Mouse (Mus musculus) CD4-positive, CD25-positive, alpha-beta regulatory T cell, adult 4 months (primary cell): ENCODE data around the gene Adamts2. TPM values are rescaled to one million over a fixed set of nuclear protein-coding genes. Genes with fewer than 3 reads are reported as not detected.

ENCODE experiments used
- ATAC-seq: one replicate; pipeline ENCODE4 v1.8.0; 2017
- polyA plus RNA-seq, 2 experiments: library from polyadenylated mRNA; unstranded; fragments of 100-300 nt; shearing (Covaris generic); gene quantifications; one replicate each; pipeline ENCODE4 v1.2.1; 2017

Gene Adamts2
- not detected for polyA plus RNA-seq

DNA sequence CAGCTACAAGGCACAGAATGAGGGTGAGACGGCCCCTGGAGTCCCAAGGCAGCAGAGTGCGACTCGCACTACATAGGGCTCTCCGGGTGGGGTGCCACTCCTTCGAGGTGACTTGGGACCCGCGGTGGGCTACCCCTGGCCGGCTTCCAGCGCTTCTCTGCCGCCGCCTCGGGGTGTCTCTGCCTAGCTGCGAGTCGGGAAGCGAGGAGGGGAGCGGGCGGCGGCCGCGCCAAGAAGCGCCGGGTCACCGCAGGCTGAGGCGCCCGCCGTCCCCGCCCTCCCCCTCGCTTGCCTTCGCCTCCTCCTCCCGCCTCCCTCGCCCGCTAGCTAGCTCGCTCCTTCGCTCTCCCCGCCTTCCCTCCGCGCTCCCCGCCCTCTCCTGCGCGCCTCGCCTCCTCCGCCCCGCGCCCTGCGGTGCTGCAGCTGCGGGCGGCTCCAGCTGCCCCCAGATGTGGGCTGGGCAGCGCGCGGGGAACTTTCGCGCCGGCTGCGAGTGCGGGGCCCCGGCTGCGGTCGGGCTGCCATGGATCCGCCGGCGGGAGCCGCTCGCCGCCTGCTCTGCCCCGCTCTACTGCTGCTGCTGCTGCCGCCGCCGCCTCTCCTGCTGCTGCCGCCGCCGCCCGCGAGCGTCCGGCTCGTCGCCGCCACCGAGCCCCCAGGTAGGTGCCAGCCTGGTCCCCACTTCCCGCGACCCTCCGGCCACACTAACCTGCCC, at the start of gene Adamts2:
Adamts2 (plus strand) TSS at position 444 of the 715 bp plus-strand sequence.
- ATAC-seq = no peak

- no peak for ATAC-seq
These were observed 44.8 kb upstream of the Adamts2 start for GRCm38 (mm10) chr11:50557064-50557463.

- ATAC-seq = no peak
These were observed 42.8 kb upstream of the Adamts2 start for GRCm38 (mm10) chr11:50559108-50559507.

- no peak for ATAC-seq
These were observed 36.2 kb upstream of the Adamts2 start for GRCm38 (mm10) chr11:50565466-50566211.

DNA sequence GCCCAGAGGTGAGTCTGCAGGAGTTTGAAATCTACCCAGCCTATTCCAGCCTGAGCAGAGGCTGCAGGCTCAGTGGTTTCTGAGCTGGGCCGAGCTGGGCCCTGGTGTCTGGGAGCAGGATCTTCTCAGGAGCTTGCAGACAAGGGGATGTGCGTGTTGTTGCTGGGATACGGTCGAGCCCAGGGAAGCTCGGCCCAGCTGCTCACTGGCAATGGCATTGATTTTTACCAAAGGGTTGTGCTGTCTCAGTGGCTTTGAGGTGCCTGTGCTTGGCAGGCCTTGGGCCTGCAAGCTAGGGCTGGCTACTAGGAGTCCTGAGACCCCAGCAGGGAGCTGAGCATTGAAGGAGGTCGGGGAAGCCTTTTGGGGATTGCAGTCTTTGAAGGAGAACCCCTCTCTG, 30.4 kb upstream of the Adamts2 start:
- no peak for ATAC-seq

DNA sequence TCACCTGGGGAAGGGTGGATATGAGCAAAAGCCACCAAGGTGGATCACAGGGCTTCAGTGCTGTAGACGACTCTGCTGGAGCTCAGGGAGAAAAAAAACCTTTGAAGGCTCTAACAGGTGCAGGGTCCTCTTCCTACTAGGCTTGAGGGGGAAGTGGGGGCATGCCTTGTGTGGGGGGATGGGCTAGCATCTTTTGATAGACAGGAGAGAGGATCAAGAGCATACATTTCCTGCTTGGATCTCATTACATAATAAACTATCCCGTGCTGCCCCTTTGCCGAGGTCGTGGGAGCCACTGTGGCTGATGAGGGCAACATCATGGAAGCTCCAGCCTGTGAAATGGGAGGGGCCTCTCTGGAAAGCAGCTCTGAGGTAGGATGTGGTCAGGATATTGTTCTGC, 25.4 kb upstream of the Adamts2 start:
- ATAC-seq = no peak

DNA sequence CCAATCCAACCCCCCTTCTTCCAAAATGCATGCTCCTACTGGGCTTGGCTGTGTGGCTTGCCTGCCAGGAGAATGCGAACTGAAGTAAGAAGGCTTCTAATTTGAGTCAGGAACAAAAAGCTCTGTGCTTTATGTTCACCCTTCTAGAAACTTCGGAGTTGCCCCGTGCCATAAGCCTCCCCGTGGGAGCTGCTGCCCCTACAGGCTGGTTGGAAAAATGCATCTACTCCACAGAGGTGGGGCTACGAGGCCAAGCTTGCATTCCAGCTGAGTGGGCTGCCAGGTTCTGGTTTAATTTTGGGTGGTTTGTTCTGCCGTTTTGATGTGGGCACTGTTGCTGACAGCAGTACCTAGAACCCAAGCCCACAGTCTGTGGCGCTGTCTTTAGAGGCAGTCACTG, 14.9 kb upstream of the Adamts2 start:
- no peak for ATAC-seq

DNA sequence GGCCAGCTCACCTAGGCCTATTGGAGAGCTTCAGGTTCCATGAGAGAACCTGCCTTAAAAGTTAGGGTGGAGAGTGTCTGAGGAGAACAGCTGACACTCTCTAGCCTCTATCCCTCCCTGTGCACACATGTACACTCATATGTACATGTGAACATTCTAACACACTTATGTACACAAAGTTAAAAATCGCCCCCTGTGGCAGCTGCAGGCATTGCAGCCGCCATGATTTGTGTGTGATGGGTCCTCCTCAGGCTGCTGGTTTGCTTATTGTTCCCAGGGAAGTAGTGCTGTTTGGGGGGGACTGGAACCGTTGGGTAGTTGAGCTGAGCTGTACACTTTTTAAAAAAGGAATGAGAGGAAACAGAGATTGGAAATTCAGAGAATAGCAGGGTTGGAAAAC, 14.1 kb upstream of the Adamts2 start:
- ATAC-seq = no peak

DNA sequence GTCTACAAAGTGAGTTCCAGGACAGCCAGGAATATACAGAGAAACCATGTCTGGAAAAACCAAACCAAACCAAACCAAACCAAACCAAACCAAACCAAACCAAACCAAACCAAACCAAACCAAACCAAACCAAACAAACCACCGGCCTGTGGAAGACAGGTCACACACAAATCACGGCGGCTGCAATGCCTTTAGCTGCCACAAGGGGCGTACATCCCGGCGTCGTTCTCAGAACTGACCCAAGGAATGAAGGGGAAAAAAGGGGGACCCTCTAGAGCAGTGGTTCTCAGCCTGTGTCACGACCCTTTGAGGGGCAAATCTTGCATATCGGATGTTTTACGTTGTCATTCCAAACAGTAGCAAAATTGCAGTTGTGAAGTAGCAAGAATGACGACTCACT, 12.8 kb upstream of the Adamts2 start:
- ATAC-seq = no peak

- ATAC-seq = no peak
These were observed 10.8 kb upstream of the Adamts2 start for GRCm38 (mm10) chr11:50591053-50591452.

- ATAC-seq = no peak
These were observed 8.9 kb upstream of the Adamts2 start for GRCm38 (mm10) chr11:50592892-50593553.

DNA sequence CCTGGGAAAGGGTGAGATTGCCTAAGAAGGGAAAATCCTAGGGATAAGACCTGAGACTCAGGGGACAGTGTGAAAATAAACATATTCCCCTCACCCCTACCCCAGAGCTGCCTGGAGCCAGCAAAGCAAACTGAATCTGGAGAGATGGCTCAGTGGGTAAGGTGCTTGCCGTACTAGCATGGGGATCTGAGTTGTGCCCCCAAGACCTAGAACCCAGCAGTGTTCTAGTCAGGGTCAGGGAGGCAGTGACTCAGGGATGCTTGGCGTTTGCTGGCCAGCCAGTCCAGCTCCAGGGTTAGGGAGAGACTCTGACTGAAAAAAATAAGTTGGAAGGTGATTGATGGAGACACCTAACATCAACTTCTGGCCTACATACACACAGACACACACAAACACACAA, 5.3 kb upstream of the Adamts2 start:
- no peak for ATAC-seq

DNA sequence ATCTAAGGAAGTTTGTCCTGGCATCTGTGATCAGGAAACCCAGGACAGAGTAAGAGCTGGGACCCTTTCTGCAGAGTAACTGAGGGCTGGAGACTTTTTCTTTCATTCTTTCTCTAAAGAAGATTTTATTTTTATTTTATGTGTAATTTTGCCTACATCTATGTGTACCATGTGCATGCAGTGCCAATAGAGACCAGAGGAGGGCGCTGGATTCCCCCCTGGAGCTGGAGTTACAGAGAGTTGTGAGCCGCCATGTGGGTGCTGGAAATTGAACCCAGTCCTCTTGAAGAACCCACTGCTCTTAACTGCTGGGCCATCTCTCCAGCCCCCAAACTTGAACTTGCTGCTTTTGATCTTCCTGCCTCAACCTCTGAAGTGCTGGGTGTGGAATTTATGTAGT, 2.7 kb upstream of the Adamts2 start:
- ATAC-seq = no peak

GRCm38 (mm10) chr11:50602356-50603081, 635 bp downstream of the Adamts2 start:
- ATAC-seq = no peak

DNA sequence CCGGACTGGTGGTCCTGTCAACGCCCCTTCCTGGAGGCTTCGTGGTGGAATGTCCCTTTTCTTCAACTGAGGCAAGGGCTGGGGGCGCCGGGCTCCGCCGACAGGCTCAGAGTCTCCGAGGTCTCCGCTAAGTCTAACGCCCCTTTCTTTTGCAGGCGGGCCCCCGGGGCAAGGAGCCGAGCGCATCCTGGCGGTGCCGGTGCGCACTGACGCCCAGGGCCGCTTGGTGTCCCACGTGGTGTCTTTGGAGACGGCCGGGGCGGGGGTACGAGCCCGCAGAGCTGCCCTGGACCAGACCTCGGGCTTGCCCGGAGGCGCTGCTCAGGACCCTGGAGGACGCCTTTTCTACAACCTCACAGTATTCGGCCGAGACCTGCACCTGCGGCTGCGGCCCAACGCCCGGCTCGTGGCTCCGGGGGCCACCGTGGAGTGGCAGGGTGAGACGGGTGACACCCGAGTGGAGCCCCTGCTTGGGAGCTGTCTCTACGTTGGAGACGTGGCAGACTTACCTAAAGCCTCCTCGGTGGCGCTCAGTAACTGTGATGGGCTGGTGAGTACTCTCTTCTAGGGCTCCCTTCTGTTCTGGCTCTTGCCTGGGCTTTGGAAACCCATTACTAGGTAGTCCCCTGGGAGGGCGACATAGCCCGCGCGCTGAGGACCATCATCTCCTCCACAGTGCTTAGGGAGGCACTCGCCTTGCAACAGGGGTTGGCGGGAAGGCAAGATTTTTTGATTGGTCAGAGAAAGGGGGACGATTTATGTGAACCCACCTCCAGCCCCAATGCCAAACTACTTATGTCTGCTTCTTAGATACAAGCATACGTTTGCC, 1.4 kb downstream of the Adamts2 start:
- no peak for ATAC-seq

GRCm38 (mm10) chr11:50604371-50604770, 2.5 kb downstream of the Adamts2 start:
- ATAC-seq = no peak

DNA sequence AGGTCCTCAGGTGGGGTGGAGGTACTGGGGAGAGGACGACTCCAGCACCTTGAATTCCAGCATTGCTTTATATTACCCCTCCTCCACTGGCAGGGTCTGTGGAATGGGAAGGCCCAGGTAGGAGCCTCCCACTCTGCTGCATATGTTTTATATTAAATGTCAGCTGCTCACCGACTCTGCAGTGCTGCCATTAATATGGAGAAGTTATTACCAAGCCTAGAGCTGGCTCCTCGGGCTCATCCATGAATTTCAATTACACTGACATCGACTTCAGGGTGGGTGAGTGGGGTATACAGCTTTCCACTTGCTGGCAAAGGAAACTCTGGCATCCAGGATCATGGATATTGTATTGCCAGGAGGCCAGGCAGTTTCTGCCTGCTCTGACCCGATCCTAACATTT, 9.3 kb downstream of the Adamts2 start:
- ATAC-seq = no peak

DNA sequence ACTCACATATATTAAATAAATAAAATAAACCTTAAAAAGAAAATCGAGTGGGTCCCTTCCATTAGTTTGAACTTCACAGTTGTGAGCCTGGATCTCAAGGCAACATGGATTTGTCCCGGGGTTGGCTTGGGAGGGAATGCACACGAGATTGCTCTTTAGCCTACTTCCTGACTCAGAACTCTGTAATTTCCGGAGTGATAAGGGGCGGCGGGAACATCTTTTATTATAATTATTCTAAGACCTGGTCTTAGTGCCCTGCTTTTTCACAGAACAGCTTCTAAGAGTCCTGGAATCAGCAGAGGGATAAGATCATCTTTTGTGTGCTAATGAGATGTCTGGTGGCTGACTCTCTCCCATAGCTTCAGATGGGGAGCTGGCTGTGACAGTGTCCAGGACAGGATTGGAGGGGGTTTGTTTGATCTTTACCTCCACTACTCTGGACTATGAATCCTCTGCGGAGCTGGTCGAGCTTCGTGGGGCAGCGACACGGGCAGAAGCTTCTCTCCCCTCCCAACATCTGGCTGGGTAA, 15.2 kb downstream of the Adamts2 start:
- no peak for ATAC-seq

GRCm38 (mm10) chr11:50620926-50621325, 19.0 kb downstream of the Adamts2 start:
- no peak for ATAC-seq

DNA sequence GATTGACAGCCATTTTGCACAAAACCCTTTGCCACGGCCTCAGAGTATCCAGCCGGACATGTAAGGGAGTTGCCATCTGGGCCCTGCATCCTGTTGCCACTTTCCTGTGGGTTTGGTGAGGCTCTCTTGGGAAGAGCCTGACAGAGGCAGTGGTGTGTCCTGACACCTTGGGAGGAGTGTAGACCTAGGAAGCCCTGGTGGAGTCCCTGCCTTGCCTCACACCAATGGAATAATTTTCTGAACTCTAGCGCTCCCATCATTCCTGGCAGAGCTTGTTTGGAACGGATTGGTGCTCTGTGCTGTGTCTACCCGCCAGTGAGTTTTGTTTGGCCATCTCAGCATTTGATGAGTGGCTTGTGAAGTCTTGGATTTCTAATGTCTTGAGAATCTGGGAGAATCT, 19.5 kb downstream of the Adamts2 start:
- ATAC-seq = no peak

- ATAC-seq = no peak
These were observed 20.4 kb downstream of the Adamts2 start for GRCm38 (mm10) chr11:50622238-50622726.

DNA sequence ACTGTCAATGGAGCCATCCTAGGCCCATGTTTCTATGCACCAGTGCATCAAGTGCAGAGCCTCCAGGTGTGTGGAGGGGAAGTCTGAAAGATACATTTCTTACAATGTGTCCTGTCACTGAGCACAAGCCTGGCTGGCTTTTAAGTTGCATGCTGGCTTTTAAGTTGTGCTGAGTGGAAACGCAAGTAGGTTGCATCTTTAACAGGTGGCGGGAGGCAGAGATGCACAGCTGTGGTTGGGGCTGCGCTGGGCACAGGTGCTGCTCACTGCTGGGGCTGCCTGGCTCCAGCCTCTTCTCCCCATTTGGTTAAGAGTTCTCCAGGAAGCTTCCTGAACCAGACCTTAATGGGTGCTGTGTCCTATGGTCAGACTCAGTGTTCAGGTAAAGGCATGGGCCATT, 21.9 kb downstream of the Adamts2 start:
- no peak for ATAC-seq
